Mouse (Mus musculus) left cerebral cortex, adult 9 months (tissue): ENCODE results near the gene Brix1.
"Not testable (repeated sequence)": the region's sequence is repeated elsewhere in the genome, so short reads cannot be mapped to it uniquely, and the experiment has no call there.

Source experiments
- DNase-seq, 2 experiments: peaks; one replicate each; pipeline ENCODE4 v3.0.0; 2022; ENCODE audit warnings: low spot score in 2 of 2

The Brix1 gene

DNA sequence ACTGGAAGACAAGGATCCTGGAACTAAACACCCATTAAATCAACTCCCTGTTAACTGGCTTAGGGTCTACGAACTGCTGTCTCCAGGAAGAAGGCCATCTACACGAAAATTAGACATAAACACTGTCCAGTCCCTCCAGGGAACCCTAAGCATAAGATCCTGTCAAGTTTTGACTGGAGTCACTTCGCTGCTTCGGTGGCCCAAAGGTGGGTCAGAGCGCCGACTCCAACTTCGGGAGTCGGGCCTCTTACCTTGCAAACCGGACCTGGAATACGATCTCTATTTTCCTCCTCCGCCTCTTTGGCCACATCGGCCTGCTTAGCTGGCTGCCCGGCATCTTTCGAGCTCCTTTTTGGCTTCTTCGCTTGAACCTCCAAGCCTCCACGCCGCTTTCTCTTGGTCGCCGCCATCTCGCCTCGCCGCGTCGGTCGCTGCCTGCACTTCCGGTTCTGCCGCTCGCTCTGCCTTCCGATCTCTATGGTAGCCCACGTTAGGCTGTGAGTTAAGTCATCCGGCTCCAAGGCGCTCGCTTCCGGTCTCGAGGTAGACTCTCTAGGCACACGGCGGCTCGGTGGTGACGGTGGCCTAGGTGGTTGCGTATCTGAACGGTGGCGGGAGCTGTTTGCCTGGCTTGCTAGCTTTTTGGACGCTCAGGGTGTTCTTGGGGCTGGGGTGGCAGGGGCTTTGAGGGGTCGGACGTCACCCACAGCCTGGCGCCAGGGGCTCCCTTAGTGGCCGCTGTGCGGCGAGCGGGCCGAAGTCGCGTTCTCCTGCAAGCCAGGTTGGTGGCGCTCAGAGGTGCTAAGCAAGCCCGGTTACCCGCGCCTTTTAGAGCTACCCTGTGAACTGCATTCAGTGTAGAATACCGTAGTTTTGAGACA lies at the start of gene Brix1, which contains the start of gene Rad1:
Brix1 (minus strand) TSS at position 464 of the 881 bp plus-strand sequence.
Rad1 (plus strand) TSS at position 535 of the 881 bp plus-strand sequence.
- DNase-seq = peak; percentile 87 to 96

DNA sequence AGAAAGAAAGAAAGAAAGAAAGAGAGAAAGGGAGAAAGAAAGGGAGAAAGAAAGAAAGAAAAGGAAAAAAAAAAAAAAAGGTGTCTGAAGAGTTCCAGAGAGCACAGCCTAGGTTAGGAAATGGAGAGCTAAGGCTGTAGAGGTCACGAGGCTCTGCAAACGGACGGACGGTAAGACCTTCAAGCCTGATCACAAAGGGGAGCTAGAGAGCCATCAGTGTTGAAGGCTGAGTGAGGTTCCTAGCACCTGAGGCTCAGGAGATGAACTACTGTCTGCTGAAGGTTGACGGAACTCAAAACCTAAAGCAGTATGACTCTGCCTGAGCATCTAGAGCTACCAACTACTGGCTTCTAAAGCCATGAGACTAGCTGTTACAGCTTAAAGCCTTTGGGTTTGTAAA lies 48.8 kb upstream of the Brix1 start:
- no peak for DNase-seq

GRCm38 (mm10) chr15:10533361-10533760 lies 47.6 kb upstream of the Brix1 start:
- DNase-seq = not testable (repeated sequence)

DNA sequence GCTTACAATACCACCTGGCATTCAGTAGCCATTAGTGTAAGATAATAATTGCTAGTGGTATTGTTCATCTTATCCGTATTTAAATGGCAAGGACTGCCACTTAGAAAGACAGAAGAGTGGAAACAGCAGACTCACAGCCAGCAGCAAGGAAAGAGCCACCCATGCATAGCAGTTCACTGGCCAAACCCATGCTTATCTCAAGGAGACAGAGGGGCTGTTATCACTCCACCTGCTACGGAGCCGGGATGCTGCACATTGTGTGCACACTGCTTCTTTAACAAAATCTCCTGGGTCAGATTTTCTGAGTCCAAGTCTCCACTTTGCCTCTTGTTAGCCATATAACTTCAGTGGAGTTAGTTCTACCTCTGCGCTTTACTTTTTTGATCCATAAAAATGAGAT lies 45.6 kb upstream of the Brix1 start:
- DNase-seq = no peak

- DNase-seq = no peak
These were observed 40.1 kb upstream of the Brix1 start for GRCm38 (mm10) chr15:10525896-10526295.

DNA sequence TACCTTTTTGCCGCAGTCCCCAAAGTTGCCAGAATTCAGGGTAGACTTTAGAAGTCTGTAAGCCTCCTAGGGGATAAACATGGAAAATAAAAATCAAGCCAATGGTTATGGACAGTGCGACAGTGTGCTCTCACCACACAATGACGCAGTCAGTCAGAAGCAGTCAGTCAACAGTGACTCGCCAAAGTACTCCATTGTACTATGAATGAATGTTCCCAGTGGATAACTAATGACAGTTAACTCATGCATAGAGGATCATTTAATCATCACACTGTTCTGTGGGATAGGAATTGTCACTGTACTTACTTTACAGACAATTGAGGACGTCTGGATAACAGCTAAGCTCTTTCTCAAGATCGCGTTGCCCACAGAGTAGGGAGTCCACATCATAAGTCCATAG lies 29.4 kb upstream of the Brix1 start:
- DNase-seq = no peak

DNA sequence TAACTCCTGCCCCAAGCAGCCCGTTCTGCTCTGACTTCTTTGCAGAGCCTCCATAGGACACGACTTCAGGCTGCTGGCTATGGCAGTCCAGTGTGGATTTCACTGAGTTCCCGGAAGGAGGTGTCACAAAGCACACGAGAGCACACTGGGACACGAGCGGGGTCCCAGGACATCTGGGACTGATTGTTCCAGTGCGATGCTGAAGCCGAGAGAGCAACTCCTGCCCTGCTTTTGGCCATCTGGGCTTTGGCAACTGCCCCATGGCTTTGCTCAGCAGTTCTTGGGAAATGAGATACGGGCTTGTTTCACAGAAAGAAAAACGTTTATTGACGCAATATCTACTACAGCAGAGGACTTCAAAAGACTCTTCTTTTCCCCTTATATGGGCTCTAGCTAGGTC lies 20.4 kb upstream of the Brix1 start:
- no peak for DNase-seq

- peak in 1 of 2 experiments; percentile 54 for DNase-seq
These were observed 15.3 kb upstream of the Brix1 start for GRCm38 (mm10) chr15:10500838-10501719.

GRCm38 (mm10) chr15:10500035-10500434 lies 14.3 kb upstream of the Brix1 start:
- no peak for DNase-seq

DNA sequence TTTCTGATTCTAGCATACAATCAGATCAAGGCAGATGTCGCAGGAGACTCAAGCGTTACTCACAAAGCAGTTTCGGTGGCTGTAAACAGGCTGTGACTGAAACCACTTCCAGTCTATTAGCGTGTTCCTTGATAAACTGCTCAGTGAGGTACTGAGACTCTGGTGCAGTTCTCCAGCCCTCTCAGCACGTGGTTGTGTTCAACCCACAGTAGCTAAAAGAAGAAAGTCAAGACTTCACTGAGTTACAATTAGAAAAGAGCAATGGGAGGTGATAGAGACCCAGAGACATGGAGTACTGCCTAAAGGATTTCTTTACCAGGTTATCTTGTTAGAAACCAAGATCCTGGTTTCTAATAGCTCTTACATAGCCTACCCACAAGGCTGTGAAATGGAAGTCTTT lies 13.8 kb upstream of the Brix1 start:
- no peak for DNase-seq

DNA sequence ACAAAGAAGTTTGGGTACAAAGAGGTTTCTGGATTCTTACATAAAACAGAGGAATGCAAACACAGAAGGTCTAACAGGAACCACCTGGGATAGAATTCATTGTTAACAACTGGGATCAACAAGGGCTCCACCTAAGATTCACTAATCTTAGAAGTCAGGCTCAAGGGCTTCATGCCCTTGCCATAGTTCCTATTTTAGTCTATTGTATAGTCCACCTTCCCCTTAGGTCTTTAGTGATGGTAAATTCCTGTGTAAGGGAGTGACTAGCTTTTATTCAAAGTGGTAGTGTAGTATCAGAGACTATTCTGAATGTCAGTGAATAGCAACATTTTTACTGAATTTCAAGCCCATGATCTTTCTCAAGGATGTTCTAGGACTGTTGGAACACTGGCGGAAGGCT lies 10.9 kb upstream of the Brix1 start:
- DNase-seq = not testable (repeated sequence)

DNA sequence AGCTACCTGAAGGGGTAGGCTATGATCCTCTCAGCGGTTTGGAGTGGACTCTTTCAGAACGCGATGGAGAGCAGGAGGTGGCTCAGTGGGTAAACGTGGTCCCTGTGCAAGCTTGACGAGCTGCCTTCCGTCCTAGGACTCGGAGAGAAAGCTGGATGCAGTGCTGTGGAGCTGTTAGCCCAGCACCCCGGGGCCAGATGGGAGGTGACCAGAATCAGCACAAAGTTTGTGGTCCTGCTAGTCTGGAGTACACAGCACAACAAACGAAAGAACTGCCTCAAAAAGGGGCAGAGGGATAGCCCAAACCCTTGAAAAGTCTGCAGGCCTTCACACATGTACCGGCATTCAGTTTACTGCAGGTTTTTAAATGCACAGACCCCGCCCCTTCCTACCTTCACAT lies 10.2 kb upstream of the Brix1 start:
- no peak for DNase-seq

DNA sequence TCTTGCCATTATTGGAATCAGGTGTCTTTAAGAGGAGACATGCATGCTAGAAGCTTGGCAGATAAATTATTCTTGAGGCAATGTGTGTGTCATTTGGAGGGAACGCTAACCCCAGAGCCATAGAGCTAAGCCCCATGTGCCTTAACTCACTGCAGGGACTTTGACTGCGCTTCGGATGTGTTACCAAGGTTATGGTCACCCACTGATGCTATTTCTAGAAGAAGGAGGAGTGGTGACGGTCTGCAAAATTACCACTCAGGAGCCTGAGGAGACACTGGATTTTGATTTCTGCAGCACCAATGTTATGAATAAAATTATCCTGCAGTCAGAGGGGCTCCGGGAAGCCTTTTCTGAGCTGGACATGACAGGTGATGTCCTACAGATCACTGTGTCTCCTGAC lies 4.4 kb upstream of the Brix1 start:
- peak in 1 of 2 experiments; percentile 22 for DNase-seq

DNA sequence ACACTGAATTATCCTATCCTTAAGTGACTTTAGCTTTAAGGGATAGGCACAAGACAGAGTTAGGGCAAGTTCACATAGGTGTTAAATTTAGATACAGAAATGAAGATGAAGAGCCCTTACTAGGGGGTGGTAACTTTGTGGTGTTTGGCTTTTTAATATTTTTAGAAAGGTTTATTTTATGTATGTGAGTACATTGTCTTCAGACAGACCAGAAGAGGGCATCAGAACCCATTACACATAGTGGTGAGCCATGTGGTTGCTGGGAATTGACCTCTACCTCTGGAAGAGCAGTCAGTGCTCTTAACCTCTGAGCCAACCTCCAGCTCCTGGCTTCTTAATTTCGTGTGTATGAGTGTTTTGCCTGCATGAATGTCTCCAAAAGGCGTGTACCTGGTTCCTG lies 1.5 kb upstream of the Brix1 start:
- no peak for DNase-seq

DNA sequence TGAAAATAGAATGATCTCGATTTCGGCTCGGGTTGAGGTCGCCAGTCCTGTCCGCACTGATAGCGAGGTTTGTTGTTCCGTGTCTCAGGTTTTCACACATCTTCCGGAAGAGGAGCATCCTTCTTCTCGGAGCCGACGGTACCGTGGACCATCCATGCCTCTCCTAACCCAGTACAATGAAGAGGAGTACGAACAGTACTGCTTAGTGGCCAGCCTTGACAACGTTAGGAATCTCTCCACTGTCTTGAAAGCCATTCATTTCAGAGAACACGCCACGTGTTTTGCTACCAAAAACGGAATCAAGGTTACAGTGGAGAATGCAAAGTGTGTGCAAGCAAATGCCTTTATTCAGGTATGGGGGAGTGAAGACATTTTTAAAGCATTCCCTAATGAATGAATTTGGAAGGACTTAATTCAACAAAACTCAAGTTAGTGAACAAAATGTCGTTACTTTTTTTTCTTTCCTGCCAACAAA lies 655 bp upstream of the Brix1 start:
- no peak for DNase-seq

DNA sequence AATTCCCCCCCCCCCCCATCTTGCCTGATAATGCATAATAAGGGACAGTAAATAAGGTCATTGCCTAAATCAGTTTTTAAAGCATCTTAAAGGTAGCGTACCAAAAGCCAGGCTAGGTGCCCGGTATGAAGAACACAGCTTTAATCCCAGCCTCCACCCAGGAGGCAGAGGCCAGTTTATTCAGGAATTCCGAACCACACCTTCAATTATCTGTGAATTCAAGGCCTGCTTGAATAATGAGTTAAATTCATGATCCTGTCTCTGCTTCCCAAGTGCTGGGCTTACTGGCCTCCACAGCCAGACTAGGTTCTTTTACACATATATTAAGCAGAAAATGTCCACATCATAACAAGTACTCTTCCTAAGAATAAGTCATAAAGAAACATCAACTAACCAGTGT lies 14.8 kb downstream of the Brix1 start:
- no peak for DNase-seq

- DNase-seq = peak in 1 of 2 experiments; percentile 71
These were observed 15.5 kb downstream of the Brix1 start, which contains the start of gene Dnajc21 for GRCm38 (mm10) chr15:10470151-10470831. Gene Dnajc21 (minus strand): TSS chr15:10470516.

DNA sequence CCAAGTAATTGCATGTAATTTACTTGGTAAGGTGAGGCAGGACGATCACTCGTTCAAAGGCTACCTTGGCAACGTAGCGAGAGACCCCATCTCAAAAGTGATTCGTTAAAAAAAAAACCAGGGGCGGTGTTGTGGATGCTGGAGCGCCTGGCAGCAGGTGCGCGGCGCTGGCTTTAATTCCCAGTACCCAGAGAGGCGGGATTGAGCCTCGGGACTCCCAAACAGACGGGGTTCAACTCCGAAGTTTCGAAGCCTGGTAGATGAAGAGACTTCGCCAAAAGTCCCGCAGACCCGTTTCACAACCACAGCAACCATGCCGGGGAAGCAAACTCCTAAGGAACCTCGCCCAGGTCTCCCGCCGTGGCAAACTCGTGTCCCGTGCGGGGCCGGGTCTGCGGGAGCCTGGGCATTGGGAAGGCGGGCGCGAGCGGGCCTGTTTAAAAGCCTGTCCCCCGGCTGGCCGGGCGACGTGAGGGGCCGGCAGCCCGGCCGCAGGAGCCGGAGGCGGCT lies 16.1 kb downstream of the Brix1 start:
- DNase-seq = peak in 1 of 2 experiments; percentile 22

GRCm38 (mm10) chr15:10468761-10469160 lies 17.0 kb downstream of the Brix1 start:
- no peak for DNase-seq

GRCm38 (mm10) chr15:10464678-10465077 lies 21.1 kb downstream of the Brix1 start:
- DNase-seq = no peak

DNA sequence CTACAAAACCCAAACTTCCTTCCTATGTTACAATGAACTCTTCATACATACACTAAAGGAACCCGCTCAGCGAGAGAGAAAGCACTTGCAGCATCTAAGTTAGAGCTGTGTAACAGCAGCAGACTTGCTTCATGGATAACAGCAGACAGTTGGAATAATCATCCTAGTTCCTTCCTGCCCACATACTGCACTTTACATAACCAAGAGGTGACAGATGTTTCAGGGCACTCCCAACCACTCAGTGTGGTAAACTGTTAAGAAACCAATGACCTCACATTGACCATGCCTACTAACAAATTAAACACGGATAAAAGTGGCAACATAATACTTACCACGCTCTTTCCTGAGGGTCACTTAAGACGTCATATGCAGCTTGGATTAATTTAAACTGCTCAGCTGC lies 22.2 kb downstream of the Brix1 start:
- DNase-seq = peak in 1 of 2 experiments; percentile 40
